ENCODE assay signal across 13 mouse cellular contexts in genomic region chr7:84483447-84484407, GRCm38 (mm10). TPM values are rescaled to one million over a fixed set of nuclear protein-coding genes. Genes with fewer than 3 reads are reported as not detected.
"Had no signal": no experiment of that assay in that cellular context is flagged by ENCODE, and none has a peak within 500 bp of the region (broad histone marks: within the 10 kb centered on the region; RNA-seq: fewer than 3 reads in every experiment).

No protein-coding gene starts in this region.

- H3K27ac ChIP-seq: kidney, postnatal 0 days; layer of hippocampus, adult 2 months; limb, embryonic 13.5 days; midbrain, embryonic 10.5 days; midbrain, embryonic 15.5 days had no signal

- DNase-seq: kidney, postnatal 4 days; lung, embryonic 14.5 days; lung, postnatal 10 days; lung, postnatal 4 days; right cerebral cortex, adult 18-20 months; right cerebral cortex, postnatal 25 days had no signal

- H3K36me3 ChIP-seq: limb, embryonic 13.5 days; midbrain, embryonic 10.5 days; midbrain, embryonic 15.5 days had no signal

- H3K4me1 ChIP-seq: midbrain, embryonic 10.5 days; midbrain, embryonic 15.5 days had no signal

- H3K4me3 ChIP-seq: layer of hippocampus, adult 2 months; limb, embryonic 13.5 days; midbrain, embryonic 10.5 days; midbrain, embryonic 15.5 days had no signal

- H3K27me3 ChIP-seq: limb, embryonic 13.5 days; midbrain, embryonic 15.5 days had no signal

- H3K9me3 ChIP-seq: limb, embryonic 13.5 days; midbrain, embryonic 10.5 days; midbrain, embryonic 15.5 days had no signal

- H3K9ac ChIP-seq: limb, embryonic 13.5 days; lung, embryonic 14.5 days; midbrain, embryonic 15.5 days had no signal

- ATAC-seq: intestine, postnatal 0 days; midbrain, embryonic 15.5 days had no signal

- H3K4me2 ChIP-seq: limb, embryonic 13.5 days; liver, embryonic 11.5 days; lung, embryonic 14.5 days; midbrain, embryonic 15.5 days had no signal

RNA-seq across cellular contexts. Expression of gene Gm2115, which starts 45.0 kb away (rescaled TPM):
- polyA plus RNA-seq: liver, embryonic 11.5 days had no signal
